Mouse (Mus musculus): ENCODE data around the gene Ctdspl.
A peak's percentile ranks its signal among the peaks of the same experiment; 100 is the strongest.

The Ctdspl gene

GRCm38 (mm10) chr9:119053964-119054576 is 127.8 kb downstream of the Ctdspl start:
- DNase-seq (ENCODE audit: low read depth in 2 of 2, low spot score in 2 of 2): no peak

GRCm38 (mm10) chr9:119055336-119055735 is 129.1 kb downstream of the Ctdspl start:
- DNase-seq (ENCODE audit: low read depth in 2 of 2, low spot score in 2 of 2): no peak

DNA sequence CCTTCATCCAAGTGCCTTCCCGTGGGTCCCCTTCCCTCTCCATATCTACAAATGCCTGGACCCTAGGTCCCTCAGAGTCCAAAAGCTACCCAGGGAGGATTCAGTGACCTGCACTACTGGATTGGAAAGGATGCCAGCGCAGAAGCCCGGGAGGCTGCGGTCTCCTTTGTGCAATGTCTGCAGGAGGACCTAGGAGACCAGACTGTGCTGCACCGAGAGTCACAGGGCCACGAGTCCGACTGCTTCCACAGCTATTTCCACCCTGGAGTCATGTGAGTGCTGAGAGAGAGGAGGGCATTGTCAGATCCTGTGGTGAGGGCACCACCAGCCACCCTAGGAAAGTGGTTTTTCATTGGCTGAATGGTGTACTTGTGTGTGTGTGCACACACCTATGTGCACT is 132.0 kb downstream of the Ctdspl start:
- DNase-seq (ENCODE audit: low read depth in 2 of 2, low spot score in 2 of 2): no peak

GRCm38 (mm10) chr9:119060701-119061100 is 134.4 kb downstream of the Ctdspl start:
- no peak for DNase-seq (ENCODE audit: low read depth in 2 of 2, low spot score in 2 of 2)

DNA sequence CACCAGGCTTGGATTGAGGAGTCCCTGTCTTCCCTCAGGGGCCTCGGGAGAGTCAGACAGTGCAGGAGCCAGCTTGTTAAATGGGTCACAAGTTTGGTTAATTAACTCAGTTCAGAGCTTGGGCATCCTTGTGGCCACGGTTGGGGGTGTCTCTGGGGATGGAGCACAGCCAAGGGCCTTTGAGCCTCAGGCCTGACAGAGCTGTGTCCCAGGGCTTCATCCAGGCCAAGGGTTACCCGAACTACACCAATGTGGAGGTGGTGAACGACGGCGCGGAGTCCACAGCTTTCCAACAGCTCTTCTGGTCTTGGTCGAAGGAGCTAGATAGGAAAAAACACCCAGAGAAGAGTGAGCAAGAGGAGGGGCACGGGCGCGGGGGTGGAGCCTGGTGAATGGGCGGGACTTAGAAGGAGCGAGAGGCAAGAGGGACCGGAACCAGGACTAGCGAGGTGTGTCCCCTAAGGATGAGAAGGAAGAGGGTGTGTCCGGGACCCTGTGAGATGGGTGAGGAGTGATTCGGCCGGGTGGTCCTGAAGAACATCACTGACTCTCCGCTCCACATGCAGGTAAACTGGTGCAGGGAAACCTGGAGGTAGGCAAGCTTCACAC is 136.9 kb downstream of the Ctdspl start:
- DNase-seq (ENCODE audit: low read depth in 2 of 2, low spot score in 2 of 2): no peak

DNA sequence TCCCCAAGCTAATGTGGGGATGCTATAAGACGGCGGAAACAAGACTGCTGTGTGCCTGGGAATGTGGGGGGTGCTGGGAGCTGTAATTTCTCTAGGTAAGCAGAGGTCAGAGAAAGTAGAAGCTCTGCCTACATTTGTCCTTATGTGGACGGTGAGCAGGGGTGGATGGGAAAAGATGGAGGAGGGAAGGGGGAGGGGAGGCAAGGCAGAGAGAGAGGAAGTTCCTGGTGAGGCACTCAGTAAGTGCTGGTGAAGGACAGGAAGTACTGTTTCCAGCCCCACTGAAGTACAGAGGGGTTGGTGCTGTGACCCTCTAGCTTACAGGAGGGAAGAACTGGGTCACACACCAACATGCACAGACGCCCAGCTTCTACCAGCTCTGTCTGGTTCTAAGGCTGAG is 138.0 kb downstream of the Ctdspl start:
- no peak for DNase-seq (ENCODE audit: low read depth in 2 of 2, low spot score in 2 of 2)

- DNase-seq (ENCODE audit: low read depth in 2 of 2, low spot score in 2 of 2): peak; percentile 10 to 59
These were observed 141.3 kb downstream of the Ctdspl start for GRCm38 (mm10) chr9:119067601-119068000.

DNA sequence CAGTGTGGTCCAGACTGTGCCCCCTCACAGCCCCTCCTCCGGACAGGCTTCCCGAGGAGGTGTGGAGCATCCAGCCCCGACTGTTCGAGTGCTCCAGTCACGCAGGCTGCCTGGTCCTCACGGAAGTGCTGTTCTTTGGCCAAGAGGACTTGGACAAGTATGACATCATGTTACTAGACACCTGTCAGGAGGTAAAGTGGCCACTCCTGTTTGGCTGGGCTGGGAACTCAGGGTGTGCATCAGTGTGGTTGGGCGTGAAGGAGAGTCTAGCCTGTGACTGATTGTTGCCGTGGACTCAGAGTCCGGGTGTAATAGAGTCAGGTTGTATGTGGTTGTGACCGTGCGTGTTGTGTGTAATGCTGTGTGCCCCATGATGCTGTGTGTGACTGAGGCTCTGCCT is 142.0 kb downstream of the Ctdspl start:
- no peak for DNase-seq (ENCODE audit: low read depth in 2 of 2, low spot score in 2 of 2)

- DNase-seq (ENCODE audit: low read depth in 2 of 2, low spot score in 2 of 2): no peak
These were observed 144.0 kb downstream of the Ctdspl start for GRCm38 (mm10) chr9:119070173-119070825.

DNA sequence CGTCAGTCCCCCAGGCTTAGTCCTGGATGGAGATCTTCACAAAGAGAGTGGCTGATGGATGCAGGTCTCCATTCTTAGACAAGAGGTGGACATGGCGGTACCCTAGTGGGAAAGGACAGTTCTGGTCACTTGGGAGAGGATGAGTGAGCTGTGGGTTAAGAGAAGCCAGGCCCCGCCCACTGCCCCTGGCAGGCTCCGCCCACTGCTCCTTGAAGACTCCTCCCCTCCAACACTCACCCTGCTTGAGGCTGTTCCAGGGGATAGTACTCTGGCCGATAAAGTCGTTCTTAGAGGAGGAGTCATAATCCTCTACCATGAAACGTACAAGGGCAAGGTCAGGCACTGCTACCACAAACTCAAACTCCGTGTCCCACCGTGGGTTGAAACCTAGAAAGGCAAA is 145.5 kb downstream of the Ctdspl start:
- DNase-seq (ENCODE audit: low read depth in 2 of 2, low spot score in 2 of 2): no peak

DNA sequence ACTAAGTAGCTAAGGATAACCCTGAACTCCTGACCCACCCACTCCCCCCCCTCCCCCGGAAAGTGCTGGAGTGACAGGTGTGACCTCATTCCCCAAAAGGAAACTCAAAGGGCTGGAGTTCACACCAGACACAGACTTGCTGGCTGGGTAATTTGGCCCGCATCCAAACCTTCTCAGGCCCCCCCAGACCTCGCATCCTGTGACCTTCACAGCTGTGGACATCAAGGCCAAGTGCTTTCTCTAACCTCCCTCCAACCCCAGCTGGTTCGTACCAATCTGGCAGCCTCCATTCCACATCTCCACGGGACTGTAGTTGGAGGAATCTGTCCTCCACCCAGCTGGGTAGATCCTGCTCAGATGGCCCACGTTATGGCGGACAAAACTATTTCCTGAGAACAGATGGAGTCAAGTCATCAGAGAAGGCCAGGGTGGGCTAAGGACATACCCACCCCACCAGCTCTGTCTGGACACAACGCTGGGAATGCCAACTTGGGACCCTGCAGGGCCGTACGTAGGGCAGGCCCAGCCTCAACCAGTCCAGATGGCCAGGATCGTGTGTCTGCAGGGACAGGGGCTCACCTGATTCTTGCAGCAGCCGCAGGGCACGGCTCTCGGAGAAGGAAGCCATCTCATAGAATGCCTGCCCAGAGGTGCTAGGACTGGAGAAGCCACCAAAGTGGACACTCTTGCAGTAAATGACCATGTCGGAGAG is 147.1 kb downstream of the Ctdspl start:
- no peak for DNase-seq (ENCODE audit: low read depth in 2 of 2, low spot score in 2 of 2)

DNA sequence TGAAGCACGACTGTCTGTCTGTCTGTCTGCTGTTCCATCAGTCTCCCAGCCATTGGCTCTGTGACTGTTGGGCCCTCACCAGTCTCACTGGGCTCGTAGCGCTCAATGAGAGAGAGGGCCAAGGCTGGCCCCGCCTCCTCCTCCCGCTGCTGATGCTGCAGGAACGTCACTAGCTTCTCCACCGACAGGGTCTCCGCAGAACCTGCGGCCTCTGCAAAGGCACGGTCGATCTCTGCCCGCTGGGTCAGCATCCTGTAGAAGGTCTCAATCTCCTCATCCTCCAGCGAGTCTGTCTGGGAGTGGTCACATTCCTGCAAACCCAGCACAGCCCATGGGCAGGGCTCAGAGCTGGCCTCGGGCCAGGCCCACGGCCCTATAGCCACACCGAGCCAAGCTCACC is 149.4 kb downstream of the Ctdspl start:
- DNase-seq (ENCODE audit: low read depth in 2 of 2, low spot score in 2 of 2): no peak

GRCm38 (mm10) chr9:119080040-119080675 is 153.9 kb downstream of the Ctdspl start:
- no peak for DNase-seq (ENCODE audit: low read depth in 2 of 2, low spot score in 2 of 2)

DNA sequence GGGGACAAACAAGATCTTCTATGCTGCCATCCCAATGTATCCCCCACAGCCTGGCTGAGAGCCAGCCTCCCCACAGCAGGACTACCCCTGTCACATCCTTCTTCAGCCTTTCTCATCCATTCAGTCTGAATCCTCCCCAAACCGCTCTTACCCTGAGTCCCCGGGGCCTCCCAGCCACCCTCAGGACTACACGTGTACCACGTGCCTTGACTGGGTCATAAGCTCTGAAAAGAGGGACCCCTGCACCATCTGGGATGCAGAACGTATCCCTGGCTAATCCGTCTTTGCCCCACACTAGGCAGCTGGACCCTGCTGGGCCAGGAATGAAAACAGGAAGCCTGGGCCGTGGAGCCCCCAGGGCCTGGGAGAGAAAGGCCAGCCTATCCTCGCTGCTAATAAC is 155.8 kb downstream of the Ctdspl start:
- DNase-seq (ENCODE audit: low read depth in 2 of 2, low spot score in 2 of 2): no peak

GRCm38 (mm10) chr9:119082656-119083430 is 156.6 kb downstream of the Ctdspl start:
- DNase-seq (ENCODE audit: low read depth in 2 of 2, low spot score in 2 of 2): no peak

- DNase-seq (ENCODE audit: low read depth in 2 of 2, low spot score in 2 of 2): no peak
These were observed 157.7 kb downstream of the Ctdspl start for GRCm38 (mm10) chr9:119083966-119084365.

DNA sequence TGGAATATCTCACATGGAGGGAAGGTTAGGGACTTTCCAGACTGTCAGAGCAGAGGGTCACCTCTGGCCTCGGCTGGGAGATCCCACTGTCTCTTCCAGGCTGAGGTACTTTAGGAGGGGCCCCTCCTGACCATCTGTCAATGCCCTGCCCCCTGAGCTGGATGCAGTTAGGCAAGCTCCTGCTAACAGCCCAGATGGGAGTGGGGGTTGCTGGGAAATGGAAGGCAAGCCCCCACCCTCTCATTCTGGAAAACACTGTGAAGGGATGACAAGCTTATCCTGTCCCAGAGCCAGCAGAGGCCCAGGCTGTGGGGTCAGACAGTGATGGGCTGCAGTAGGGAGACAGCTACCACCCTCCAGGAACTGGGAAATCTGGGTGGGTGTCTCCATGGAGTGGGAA is 160.2 kb downstream of the Ctdspl start:
- DNase-seq (ENCODE audit: low read depth in 2 of 2, low spot score in 2 of 2): no peak

DNA sequence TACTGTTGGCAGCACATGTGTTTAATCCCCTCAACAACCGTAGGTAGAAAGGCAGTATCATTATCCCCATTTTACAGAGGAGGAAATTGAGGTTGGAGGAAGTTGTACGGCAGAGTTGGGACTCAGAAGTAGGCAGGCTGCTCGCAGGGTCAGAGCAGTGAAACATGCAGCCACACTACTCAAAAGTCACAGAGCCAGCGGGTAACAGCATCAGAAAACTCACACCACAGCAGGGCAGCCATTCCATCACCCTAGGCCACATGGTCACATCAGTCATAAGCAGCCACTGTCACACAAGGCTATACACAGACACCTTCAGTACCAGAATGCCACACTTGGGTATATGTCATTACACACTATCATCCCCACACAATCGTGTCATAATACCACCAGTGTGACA is 161.1 kb downstream of the Ctdspl start:
- DNase-seq (ENCODE audit: low read depth in 2 of 2, low spot score in 2 of 2): no peak

GRCm38 (mm10) chr9:119088148-119088801 is 162.0 kb downstream of the Ctdspl start:
- DNase-seq (ENCODE audit: low read depth in 2 of 2, low spot score in 2 of 2): peak in 1 of 2 experiments; percentile 46

DNA sequence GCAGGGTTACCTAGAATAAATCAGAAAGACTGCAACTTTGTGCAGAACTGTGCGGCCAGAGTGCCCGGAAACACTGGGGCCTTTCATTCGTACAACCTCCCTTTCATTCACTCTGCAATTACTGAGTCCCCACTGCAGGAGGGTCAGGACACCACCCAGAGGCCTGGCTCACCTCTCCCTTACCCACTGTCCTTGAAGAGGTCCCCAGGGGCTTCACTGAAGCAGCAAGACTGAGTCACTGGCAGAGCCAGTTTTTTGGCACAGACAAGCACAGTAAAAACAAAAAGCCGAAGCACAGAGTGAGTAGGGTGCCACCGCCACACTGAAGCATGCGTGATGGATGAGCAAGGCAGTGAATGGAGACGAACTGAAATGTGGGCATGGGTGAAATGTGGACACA is 163.2 kb downstream of the Ctdspl start:
- no peak for DNase-seq (ENCODE audit: low read depth in 2 of 2, low spot score in 2 of 2)
